Mouse (Mus musculus) mature B cell (primary cell): ENCODE results near the gene Hist1h3h.
"Not testable (repeated sequence)": the region's sequence is repeated elsewhere in the genome, so short reads cannot be mapped to it uniquely, and the experiment has no call there.

ENCODE experiments used
- in situ Hi-C: fragments of 300-500 bp; cut with MboI; formaldehyde crosslinking; loops from 2 replicates; pipeline ENCODE4 v1.14.3; 2019

Gene Hist1h3h

DNA sequence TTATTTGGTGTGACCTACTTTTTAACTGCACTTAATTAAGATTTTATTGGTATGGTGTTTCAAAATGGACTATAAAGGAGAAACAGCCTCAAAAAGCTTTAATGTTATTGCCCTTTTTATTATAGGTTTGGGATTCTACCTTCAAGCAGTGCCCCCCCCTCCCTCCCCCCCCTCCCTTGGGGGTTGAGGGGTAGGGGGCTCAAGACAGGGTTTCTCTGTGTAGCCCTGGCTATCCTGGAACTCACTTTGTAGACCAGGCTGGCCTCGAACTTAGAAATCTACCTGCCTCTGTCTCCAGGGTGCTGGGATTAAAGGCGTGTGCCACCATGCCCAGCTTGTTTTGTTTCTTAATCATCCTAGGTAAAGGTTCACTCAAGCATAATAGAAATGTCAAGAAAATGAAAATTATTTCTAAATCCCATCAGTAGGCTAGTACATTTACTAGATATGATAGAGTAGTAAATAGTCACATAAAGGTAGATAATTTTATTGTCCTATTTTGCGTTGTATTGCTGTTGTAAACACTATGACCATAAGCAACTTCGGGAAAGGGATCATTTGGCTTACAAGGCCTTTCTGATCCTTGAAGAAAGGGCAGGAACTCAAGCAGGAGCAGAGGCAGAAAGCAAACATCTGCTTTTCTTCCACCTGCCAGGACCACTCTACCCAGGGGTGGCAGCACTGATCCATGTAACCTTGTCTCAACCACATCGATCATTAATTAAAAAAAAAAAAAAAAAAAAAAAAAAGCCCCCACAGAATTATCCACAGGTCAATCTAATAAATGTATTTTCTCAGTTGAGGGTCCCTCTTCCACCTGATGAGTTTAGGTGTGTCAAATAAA lies 5.8 kb downstream of the Hist1h3h start:
- in situ Hi-C loops = loop anchor here (25.0 kb wide), 1 partner anchor 311 kb away; the partner anchor contains the start of gene Zkscan3

DNA sequence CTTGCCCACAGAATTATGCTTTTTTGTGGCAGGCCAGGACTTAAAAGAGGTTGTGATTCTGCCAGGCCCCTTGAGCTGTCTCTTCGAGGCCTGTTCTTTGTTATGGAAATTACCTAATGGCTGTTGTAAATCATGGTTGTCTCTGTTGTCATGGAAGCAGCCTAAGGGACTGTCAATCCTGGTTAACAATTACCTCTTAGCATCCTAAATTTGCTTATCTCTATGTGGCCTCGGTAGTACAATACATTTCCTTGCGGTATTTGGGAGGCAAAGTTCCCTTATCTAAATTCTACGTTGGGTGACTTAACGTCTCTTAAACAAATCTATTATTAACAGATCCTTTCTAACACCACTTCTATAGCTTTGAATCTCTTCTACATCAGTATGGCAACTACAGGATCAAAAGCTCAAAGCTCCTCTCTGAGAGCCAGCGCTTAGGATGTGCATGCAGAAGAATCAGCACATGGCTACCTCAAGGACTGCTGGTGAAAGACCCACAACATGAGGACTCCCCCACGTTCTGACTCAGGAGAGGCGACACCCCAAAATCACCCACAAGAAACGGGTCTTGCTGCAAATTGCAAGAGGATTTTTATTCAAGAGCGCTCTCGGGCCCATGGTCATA lies 10.6 kb downstream of the Hist1h3h start:
- in situ Hi-C loops = loop anchor here (25.0 kb wide), 1 partner anchor 1416 kb away; no protein-coding TSS in a partner anchor

DNA sequence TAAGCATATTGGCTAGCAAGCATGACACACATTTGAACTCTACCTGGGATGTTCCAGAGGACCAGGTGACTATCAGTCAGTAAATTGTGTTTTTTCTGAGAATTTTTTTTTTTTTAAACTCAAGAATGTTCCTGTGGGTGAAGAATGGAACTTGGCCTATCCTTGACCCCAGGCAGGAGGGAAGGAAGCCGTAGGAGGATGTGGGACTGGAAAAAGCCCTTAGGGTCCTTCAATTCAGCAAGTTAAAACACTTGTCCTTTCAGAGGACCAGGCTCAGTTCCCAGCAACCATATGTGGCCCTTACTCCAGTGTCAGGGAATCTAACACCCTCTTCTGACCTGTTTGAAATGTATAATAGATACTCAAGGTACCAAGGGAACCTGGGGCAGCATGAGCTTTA lies 12.1 kb downstream of the Hist1h3h start:
- in situ Hi-C loops = loop anchor here (25.0 kb wide), 1 partner anchor 1417 kb away; no protein-coding TSS in a partner anchor

DNA sequence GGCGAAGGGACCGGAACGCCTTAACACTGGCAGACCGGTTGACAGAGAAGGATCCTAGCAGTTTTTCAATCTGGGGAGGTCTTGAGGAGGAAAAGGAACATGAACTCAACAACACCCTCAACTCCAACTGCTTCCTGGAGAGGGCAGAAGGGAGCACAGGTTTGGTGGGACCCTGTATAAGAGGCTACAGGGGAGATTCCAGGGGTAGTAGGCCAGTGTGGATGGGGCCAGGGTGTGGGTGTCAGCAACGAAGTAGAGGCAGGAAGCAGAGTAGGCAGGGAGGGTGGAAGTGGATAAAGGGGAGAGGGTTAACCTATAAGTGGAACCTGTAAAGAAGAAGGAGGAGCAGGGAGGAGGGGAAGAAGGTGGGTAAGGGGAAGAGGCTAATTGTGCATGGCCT lies 16.0 kb downstream of the Hist1h3h start:
- in situ Hi-C loops = loop anchor here (25.0 kb wide), 1 partner anchor 1421 kb away; no protein-coding TSS in a partner anchor

DNA sequence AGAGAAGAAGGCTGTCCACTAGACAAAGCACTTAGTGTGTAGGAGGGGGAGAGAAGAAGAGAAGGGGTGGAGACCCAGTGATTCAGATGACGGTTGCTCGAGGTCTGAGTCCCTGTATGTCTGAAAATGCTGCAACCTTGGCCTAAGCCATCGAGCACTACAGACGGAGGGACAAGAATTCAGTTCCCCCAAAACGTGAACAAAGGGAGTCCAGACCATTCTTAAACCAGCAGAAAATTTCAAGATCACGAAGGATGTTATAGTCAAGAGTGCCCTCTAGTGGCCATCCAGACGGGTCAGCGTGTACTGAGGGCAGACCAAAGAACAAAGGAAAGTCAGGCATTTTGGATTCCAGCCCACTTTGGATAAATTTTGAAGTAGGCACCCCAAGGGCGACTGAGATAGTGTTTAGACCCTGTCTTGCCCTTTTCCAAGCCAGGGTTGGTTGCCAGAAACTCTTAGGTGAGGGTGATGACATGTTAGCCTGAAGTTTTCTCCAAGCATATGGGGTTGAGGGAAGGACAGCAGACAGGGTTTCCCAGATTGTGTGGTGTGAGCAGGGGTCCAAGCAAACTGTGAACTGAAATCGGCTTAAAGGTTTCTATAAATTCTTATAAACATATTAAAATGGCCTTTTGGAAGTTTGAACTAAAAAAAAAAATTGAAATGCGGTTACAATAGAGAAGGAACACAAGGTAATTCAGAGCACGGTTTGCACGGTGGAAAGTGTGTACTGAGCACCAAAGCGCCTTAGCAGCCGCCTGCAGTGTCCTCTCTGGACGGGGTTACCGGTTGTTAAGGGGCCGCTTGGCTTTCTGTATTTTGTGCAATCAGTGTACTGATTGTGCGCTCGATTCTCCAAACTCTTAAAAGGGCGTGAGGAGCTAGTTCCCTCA lies 16.8 kb downstream of the Hist1h3h start:
- in situ Hi-C loops = loop anchor here (25.0 kb wide), 1 partner anchor 1422 kb away; no protein-coding TSS in a partner anchor

DNA sequence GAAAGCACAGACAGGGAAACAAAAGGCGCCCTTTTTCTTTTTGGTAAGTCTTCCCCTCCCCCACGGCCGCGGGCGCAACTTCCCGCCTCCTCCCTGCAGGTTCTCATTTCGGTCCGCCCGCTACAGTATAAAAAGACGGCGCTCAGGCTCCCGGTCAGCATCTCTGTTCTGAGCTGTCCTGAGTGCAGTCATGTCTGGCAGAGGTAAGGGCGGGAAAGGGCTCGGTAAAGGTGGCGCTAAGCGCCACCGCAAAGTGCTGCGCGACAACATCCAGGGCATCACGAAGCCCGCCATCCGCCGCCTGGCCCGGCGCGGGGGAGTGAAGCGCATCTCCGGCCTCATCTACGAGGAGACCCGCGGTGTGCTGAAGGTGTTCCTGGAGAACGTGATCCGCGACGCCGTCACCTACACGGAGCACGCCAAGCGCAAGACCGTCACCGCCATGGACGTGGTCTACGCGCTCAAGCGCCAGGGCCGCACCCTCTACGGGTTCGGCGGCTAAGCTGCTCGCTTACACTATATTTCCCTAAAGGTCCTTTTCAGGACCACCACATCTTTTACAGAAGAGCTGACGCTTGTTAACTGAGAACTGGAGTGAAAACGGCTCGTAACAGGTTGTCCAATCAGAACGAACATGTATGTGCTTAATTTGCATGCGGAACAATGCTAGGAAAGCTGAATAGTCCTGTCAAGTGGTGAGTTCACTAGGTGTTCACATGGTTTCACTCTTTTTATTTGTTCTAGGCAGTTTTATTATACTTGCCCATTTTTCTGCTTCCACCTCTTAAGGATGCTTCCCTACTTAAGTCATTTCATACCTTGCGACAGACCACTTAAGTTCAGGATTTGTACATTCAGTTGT lies 17.7 kb downstream of the Hist1h3h start, which contains the start of gene Hist1h4j:
TSS of gene Hist1h4j (plus strand) at position 159 of the 862 bp plus-strand sequence.
- in situ Hi-C loops = loop anchor here (25.0 kb wide), 1 partner anchor 1423 kb away; no protein-coding TSS in a partner anchor

DNA sequence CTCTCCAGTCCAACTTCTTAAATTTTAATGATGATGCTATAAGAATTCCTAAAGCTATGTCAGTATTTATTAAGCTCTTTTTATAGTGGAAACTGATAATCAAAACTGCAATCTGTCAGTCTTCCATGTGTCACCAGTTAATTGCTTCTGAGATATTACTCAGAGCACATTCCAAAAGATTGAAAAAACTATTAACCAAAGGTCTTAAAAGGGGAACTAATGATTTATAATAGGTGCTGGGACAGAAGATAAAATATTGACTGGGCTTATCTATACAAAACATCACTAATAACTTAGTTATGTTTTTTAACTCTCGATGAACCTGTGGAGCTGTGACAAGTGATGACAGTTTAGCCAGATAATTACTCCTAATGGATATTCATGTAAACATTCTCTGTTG lies 27.5 kb downstream of the Hist1h3h start:
- in situ Hi-C loops = loop anchor here (25.0 kb wide), 1 partner anchor 1433 kb away; no protein-coding TSS in a partner anchor

DNA sequence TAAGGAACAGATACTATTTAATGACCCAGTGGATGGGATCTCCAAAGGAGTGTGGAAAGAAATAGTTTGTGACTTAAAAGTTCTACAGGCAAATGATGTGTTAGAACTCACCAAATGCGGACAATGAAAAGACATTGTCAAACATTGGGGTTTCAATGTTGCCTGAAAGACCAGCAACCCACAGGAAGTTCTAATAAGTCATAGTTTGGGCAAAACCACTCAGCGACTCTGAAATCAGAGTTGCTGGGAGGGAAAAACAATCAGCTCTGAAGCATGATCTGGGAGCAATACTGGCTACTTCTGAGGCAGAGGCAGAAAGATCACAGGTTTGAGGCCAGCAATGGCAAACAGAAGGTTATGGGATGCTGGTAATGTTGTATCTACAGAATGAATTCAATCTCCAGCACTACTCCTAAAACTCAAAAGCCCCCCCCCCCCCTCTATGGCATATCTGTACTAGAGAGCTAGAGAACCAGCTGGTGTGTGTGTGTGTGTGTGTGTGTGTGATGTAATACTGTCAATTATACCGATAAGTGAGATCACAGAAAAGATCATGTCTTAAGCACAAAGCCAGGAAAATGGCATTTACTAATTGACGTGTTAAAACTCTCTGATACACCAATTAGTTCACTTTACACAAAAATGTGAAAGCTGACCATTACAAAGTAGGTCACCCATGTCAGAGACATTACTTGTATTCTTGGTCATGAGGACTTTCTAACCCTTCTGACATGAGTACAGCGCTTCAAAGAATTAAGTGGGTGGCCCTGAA lies 32.1 kb downstream of the Hist1h3h start:
- in situ Hi-C loops = loop anchor here (25.0 kb wide), 1 partner anchor 1437 kb away; no protein-coding TSS in a partner anchor

DNA sequence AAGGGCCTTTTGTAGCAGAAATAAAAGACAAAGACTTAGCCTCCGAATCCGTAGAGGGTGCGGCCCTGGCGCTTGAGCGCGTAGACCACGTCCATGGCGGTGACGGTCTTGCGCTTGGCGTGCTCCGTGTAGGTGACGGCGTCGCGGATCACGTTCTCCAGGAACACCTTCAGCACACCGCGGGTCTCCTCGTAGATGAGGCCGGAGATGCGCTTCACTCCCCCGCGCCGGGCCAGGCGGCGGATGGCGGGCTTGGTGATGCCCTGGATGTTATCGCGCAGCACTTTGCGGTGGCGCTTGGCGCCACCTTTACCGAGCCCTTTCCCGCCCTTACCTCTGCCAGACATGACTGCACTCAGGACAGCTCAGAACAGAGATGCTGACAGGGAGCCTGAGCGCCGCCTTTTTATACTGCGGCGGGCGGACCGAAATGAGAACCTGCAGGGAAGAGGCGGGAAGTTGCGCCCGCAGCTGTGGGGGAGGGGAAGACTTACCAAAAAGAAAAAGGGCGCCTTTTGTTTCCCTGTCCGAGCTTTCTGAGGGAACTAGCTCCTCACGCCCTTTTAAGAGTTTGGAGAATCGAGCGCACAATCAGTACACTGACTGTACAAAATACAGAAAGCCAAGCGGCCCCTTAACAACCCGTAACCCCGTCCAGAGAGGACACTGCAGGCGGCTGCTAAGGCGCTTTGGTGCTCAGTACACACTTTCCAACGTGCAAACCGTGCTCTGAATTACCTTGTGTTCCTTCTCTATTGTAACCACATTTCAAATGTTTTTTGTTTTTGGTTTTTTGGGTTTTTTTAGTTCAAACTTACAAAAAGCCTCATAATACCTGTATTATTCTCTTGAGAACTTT lies 32.9 kb downstream of the Hist1h3h start, which contains the start of gene Hist1h4k:
TSS of gene Hist1h4k (minus strand) at position 347 of the 859 bp plus-strand sequence.
- in situ Hi-C loops = not testable (repeated sequence)

DNA sequence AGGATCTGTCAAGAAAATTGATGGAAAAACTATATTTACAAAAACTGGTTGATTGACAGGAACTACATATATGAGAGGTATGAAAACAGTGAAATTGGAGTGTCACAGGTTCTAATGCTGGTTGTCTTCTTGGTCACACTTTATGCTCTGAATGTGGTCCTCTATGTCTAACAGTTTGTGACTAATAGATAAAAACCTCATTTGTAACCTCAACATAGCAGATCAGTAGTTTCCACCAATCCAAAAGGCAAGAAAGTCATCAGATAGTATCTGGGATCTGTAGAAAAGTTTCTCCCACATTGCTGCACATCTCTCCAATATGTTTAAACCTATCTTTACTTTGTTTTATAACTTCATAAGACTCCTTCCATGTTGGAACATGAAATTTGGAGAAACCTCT lies 34.0 kb downstream of the Hist1h3h start:
- in situ Hi-C loops = no loop called here

DNA sequence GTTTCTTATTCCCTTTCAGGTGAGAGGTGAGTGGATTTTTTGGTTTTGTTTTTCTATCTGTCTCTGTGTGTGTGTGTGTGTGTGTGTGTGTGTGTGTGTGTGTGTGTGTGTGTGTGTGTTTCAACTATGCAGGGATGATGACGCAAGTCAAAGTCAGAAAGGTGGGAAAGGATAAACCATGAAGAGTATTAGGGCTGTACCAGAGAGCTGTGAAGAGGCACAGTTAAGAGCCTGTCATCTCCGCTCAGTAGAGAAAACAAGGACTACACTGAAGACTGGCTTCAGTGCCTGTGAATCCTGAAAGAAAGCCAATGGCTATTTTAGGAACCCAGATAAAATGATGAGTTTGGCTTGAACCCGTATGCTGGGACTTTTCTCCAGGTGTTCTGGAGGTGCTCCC lies 34.4 kb downstream of the Hist1h3h start:
- in situ Hi-C loops = no loop called here

DNA sequence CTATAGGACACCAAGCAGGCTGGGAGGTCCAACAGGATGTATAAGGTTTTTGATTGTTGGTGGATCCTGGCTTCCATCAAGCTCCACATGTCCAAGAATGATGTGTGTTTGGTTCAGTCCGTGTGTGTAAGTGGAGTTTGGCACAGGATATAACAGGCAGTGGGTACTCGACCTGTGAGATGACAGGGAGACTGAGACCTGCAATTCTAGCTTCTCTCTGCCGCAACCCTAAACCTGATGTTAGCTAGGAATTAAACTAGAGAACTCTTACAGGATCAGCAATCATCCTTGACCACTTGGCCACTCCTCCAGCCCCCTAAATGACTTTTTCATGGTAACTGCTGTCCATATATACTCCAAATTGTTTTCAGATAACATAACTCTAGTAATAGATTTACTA lies 34.9 kb downstream of the Hist1h3h start:
- in situ Hi-C loops = no loop called here

DNA sequence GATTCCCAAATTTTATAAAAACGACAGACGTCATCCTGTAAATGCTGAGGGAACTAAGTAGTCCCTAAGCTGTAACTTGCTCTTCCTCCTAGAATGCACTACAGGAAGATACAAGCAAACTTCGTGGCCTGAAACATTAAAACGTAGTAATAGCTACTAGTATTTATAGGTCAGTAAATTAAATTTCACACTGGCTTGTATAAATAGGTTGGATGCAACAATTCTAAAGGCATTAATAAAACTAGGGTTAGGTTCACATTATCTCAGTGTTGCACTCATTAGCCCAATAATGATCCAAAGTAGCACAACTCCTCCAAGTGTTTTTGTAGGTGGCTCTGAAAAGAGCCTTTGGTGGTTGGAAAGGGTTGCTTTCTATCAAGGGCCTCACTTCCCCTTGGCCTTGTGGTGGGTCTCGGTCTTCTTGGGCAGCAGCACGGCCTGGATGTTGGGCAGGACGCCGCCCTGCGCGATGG lies 35.6 kb downstream of the Hist1h3h start:
- in situ Hi-C loops = no loop called here

DNA sequence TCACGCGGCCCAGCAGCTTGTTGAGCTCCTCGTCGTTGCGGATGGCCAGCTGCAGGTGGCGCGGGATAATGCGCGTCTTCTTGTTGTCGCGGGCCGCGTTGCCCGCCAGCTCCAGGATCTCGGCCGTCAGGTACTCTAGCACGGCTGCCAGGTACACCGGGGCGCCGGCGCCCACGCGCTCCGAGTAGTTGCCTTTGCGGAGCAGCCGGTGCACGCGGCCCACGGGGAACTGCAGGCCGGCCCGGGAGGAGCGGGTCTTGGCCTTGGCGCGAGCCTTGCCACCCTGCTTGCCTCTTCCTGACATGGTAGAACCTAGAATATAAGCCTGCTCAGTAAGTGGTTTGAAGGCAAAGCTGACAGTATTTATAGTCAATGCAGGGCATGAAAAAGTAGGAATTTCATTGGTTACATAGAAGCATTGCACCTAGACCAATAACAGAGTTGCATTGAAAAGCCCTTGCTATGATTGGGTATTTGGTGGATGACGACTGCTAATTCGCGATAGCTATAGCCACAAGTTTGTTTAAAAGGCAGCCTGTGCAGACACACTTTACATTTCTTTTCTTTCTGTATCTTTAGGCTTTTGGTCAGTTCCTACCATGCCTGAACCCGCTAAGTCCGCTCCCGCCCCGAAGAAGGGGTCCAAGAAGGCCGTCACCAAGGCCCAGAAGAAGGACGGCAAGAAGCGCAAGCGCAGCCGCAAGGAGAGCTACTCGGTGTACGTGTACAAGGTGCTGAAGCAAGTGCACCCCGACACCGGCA lies 36.2 kb downstream of the Hist1h3h start, which contains the start of the genes Hist1h2ak and Hist1h2bn:
TSS of gene Hist1h2ak (minus strand) at position 304 of the 762 bp plus-strand sequence.
TSS of gene Hist1h2bn (plus strand) at position 600 of the 762 bp plus-strand sequence.
- in situ Hi-C loops = not testable (repeated sequence)

DNA sequence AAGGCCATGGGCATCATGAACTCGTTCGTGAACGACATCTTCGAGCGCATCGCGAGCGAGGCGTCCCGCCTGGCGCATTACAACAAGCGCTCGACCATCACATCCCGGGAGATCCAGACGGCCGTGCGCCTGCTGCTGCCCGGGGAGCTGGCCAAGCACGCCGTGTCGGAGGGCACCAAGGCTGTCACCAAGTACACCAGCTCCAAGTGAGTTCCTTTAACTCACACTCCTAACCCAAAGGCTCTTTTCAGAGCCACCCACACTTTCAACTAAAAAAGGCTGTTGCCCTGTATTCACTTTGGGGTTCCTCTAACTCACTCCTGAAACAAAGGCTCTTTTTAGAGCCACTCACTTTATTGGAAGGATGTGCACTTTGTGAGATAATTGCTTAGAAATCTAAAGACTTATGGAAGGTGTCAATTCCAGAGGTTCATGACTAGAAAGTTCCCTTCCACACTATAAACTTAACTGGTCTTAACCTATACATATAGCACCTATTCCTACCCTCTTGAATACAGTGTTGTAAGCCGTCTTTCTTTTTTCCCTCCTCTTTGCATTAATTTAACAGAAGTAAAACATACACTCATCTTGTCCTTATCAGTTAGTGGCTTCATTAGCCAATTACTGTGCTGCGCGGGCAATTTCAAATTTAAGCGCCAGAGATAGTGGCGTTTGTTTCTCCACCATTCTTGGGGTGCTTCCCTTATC lies 37.0 kb downstream of the Hist1h3h start:
- in situ Hi-C loops = not testable (repeated sequence)

DNA sequence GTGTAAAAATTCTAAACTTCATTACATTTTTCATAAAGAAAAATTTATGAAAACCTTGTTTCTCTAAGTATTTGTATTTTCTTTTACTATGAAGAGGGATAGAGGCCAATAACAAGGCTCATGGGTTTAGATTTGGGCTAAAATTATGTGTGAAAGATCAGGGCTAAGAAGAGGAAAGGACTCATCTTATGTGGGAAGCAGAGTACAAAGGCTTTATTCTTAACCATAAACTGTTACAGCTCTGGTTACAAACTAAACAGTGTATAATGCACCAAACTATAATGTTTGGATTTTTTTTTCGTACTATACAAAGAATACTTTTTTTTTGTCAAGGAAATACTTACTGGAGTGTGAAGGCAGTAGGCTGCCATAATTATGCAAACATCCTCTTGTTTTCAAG lies 38.2 kb downstream of the Hist1h3h start:
- in situ Hi-C loops = no loop called here
